Mouse (Mus musculus) liver, embryonic 15.5 days (tissue): ENCODE results near the gene Ms4a4b. TPM values are rescaled to one million over a fixed set of nuclear protein-coding genes. Genes with fewer than 3 reads are reported as not detected.
"Not testable (repeated sequence)": the region's sequence is repeated elsewhere in the genome, so short reads cannot be mapped to it uniquely, and the experiment has no call there.

Experiments
- ATAC-seq: fragments of 200-750 bp; cut with Nextera tagmentation; 2 replicates; pipeline ENCODE4 v1.8.0; 2017; ENCODE audit warnings: moderate number of reproducible peaks, mild to moderate bottlenecking, moderate library complexity; ENCODE audit not compliant: insufficient read depth
- H3K27ac ChIP-seq: fragments of 300-500 bp; sonication (generic); replicated peaks from 2 replicates; pipeline ENCODE4 v1.5.1; 2015; ENCODE audit warnings: mild to moderate bottlenecking, inconsistent platforms
- H3K27me3 ChIP-seq: fragments of 300-500 bp; sonication (generic); 2 replicates; pipeline ENCODE4 v1.6.1; 2015; ENCODE audit warnings: mild to moderate bottlenecking, inconsistent platforms
- H3K36me3 ChIP-seq: fragments of 300-500 bp; sonication (generic); replicated peaks from 2 replicates; pipeline ENCODE4 v1.6.1; 2015; ENCODE audit warnings: moderate library complexity, mild to moderate bottlenecking, inconsistent platforms
- H3K4me1 ChIP-seq: fragments of 300-500 bp; sonication (generic); replicated peaks from 2 replicates; pipeline ENCODE4 v1.6.1; 2015; ENCODE audit warnings: inconsistent platforms
- H3K4me2 ChIP-seq: fragments of 300-500 bp; sonication (generic); 2 replicates; pipeline ENCODE4 v1.6.1; 2015; ENCODE audit warnings: moderate library complexity, mild to moderate bottlenecking, inconsistent platforms
- H3K4me3 ChIP-seq: fragments of 300-500 bp; sonication (generic); replicated peaks from 2 replicates; pipeline ENCODE4 v1.5.1; 2015; ENCODE audit warnings: mild to moderate bottlenecking, inconsistent platforms
- H3K9ac ChIP-seq: fragments of 300-500 bp; sonication (generic); 2 replicates; pipeline ENCODE4 v1.6.1; 2015; ENCODE audit warnings: moderate library complexity, mild to moderate bottlenecking, inconsistent platforms
- H3K9me3 ChIP-seq: fragments of 300-500 bp; sonication (generic); replicated peaks from 2 replicates; pipeline ENCODE4 v1.6.1; 2016; ENCODE audit warnings: inconsistent platforms
- WGBS: fragments of 180-500 bp; shearing (Covaris S2); methylation state at CpG from one replicate; pipeline ENCODE4 v1.1.7; 2015; ENCODE audit warnings: mixed read lengths; ENCODE audit not compliant: insufficient replicate concordance; 5-methylcytosine and 5-hydroxymethylcytosine counted together
- polyA plus RNA-seq: library from polyadenylated mRNA; unstranded; fragments of >200 nt; fragmentation: Nextera tagmentation; extraction: Ambion mirVana; gene quantifications from 2 replicates; pipeline ENCODE4 v1.2.1, GENCODE M21; 2015

Ms4a4b gene
- polyA plus RNA-seq: 0.58 and 0.74 TPM in 2 replicates

GRCm38 (mm10) chr19:11443338-11443737 lies at the start of gene Ms4a4b:
Gene Ms4a4b (plus strand): TSS chr19:11443553.
- ATAC-seq: no peak
- H3K4me2 ChIP-seq: no peak within 1 kb of the TSS
- H3K27ac ChIP-seq: no peak within 1 kb of the TSS

DNA sequence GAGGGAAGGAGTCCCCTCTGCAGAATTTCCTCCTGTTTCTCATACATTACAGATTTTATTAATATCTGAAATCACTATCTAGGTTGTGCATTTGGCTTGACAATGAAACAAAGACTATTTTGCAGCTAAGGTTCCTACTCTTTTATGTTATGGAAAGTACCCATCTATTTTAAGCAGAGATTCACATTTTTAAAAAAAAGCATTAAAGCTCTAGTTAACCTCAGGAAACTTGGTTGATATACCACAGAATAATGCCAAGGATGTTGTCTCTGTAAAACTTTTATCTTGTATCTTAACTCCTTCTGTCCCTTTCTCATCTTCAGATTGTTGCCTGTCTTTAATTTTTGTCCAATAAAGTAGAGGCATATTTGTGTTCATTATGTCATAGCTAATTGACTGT lies 47.6 kb upstream of the Ms4a4b start:
- H3K4me2 ChIP-seq: no peak overlapping the region
- H3K4me3 ChIP-seq: no peak overlapping the region
- H3K36me3 ChIP-seq: no peaks in the 10 kb centered on the region
- no peaks in the 10 kb centered on the region for H3K9me3 ChIP-seq
- no peak for ATAC-seq
- no peaks in the 10 kb centered on the region for H3K4me1 ChIP-seq
- H3K9ac ChIP-seq: no peak overlapping the region
- H3K27ac ChIP-seq: no peak overlapping the region
- no peaks in the 10 kb centered on the region for H3K27me3 ChIP-seq

More at GRCm38 (mm10) chr19:11443338-11443737, at the start of gene Ms4a4b:
- Histone ChIP-seq H3K27me3 (no peaks in the 10 kb centered on the region), H3K4me1 (no peaks in the 10 kb centered on the region), H3K9ac (no peak within 1 kb of the TSS), H3K36me3 (no peaks in the 10 kb centered on the region), H3K9me3 (no peaks in the 10 kb centered on the region), H3K4me3 (no peak within 1 kb of the TSS)

- Histone ChIP-seq H3K4me2 (no peak within 1 kb of the TSS), H3K4me3 (no peak within 1 kb of the TSS), H3K36me3 (no peaks in the 10 kb centered on the region), H3K9ac (no peak within 1 kb of the TSS), H3K4me1 (no peaks in the 10 kb centered on the region), H3K27ac (no peak within 1 kb of the TSS), H3K27me3 (no peaks in the 10 kb centered on the region), H3K9me3 (no peaks in the 10 kb centered on the region)
- 47% methylated on average over 3 of the region's 3 CpGs for WGBS
- no peak for ATAC-seq
These were observed 38.8 kb upstream of the Ms4a4b start, which contains the start of gene Ms4a4c for GRCm38 (mm10) chr19:11404527-11404926. Gene Ms4a4c (plus strand): TSS chr19:11404770.

GRCm38 (mm10) chr19:11407428-11407827 lies 35.9 kb upstream of the Ms4a4b start:
- no peaks in the 10 kb centered on the region for H3K27me3 ChIP-seq
- no peak overlapping the region for H3K27ac ChIP-seq
- no peak overlapping the region for H3K9ac ChIP-seq

DNA sequence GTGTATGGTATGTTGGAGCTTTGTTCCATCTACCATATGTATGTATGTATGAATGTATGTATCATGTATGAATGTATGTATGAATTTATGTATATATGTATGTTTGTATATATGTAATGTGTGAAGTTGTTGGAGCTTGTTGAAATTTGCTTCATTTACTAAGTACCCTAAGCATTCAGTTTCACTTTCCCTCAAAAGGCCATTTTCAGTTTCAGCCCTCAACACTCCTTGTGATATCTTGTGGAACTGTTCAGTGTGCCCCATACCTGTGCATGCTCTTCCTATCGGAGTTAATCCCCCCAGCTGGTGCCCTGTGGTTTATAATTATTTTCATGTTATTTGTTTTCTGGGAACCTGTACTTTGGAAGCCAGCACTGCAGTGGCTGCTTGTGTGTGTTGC lies 34.8 kb upstream of the Ms4a4b start:
- ATAC-seq: no peak
- no peaks in the 10 kb centered on the region for H3K9me3 ChIP-seq
- WGBS: 40% methylated on average over 1 of the region's 1 CpGs
- no peak overlapping the region for H3K27ac ChIP-seq
- no peak overlapping the region for H3K4me3 ChIP-seq
- H3K9ac ChIP-seq: no peak overlapping the region
- H3K36me3 ChIP-seq: no peaks in the 10 kb centered on the region
- no peaks in the 10 kb centered on the region for H3K27me3 ChIP-seq
- no peak overlapping the region for H3K4me2 ChIP-seq
- no peaks in the 10 kb centered on the region for H3K4me1 ChIP-seq

More at GRCm38 (mm10) chr19:11407428-11407827, 35.9 kb upstream of the Ms4a4b start:
- H3K4me1 ChIP-seq: no peaks in the 10 kb centered on the region
- no peak overlapping the region for H3K4me2 ChIP-seq
- H3K36me3 ChIP-seq: no peaks in the 10 kb centered on the region
- H3K4me3 ChIP-seq: no peak overlapping the region
- H3K9me3 ChIP-seq: no peaks in the 10 kb centered on the region
- no peak for ATAC-seq

DNA sequence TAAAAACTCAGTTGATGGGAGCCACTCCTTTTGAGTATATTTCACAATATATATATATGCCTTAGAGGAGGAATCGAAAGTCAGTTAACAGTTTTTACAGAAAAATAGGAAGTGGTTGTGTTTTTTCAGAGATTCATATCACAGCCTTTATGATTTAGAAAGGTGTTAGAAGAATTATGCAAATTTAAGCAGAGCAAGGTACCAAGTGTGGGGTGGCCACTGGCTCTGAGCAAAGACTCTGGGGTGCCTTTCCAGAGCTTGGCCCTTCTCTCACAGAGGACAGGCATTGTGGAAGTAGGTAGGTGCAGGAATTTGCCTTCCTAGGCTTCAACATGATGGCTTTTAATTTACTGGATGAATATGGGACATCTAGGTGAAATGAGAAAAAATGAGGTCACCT lies 31.7 kb upstream of the Ms4a4b start:
- no peak overlapping the region for H3K27ac ChIP-seq
- H3K27me3 ChIP-seq: no peaks in the 10 kb centered on the region
- no peaks in the 10 kb centered on the region for H3K36me3 ChIP-seq
- 32% methylated on average over 1 of the region's 1 CpGs for WGBS
- H3K9me3 ChIP-seq: no peaks in the 10 kb centered on the region
- no peak overlapping the region for H3K9ac ChIP-seq
- H3K4me3 ChIP-seq: no peak overlapping the region
- no peak overlapping the region for H3K4me2 ChIP-seq
- H3K4me1 ChIP-seq: no peaks in the 10 kb centered on the region
- no peak for ATAC-seq

GRCm38 (mm10) chr19:11414084-11414483 lies 29.3 kb upstream of the Ms4a4b start:
- H3K4me1 ChIP-seq: no peaks in the 10 kb centered on the region
- ATAC-seq: no peak
- H3K4me2 ChIP-seq: no peak overlapping the region
- H3K9me3 ChIP-seq: no peaks in the 10 kb centered on the region
- 77% methylated on average over 1 of the region's 1 CpGs for WGBS
- no peak overlapping the region for H3K4me3 ChIP-seq
- no peak overlapping the region for H3K9ac ChIP-seq
- no peaks in the 10 kb centered on the region for H3K36me3 ChIP-seq
- no peaks in the 10 kb centered on the region for H3K27me3 ChIP-seq
- H3K27ac ChIP-seq: no peak overlapping the region

DNA sequence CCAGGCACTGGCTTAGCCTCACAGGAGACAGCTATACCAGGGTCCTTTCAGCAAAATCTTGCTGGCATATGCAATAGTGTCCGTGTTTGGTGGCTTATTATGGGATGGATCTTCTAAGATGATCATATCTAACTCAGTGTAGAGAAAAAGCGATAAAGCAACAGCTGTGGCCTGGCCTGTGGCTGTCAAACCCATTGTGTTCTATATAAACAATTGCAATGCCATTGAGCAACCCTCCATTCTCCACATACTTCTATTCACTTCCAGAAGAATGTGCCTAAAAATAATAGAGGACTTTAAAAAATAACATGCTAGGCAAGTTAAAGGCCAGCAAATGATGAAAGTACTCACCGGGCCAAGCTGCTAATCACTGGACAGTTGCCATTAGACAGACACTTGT lies 27.8 kb upstream of the Ms4a4b start:
- Histone ChIP-seq H3K9me3 (no peaks in the 10 kb centered on the region), H3K4me3 (no peak overlapping the region), H3K4me2 (no peak overlapping the region), H3K36me3 (no peaks in the 10 kb centered on the region), H3K9ac (no peak overlapping the region), H3K27me3 (no peaks in the 10 kb centered on the region), H3K27ac (no peak overlapping the region), H3K4me1 (no peaks in the 10 kb centered on the region)
- 63% methylated on average over 3 of the region's 3 CpGs for WGBS
- no peak for ATAC-seq

- WGBS: 70% methylated on average over 3 of the region's 3 CpGs
- not testable (repeated sequence) for H3K4me2 ChIP-seq, ATAC-seq, H3K9ac ChIP-seq, H3K4me1 ChIP-seq, H3K36me3 ChIP-seq, H3K9me3 ChIP-seq, H3K27ac ChIP-seq, H3K4me3 ChIP-seq, H3K27me3 ChIP-seq
These were observed 24.5 kb upstream of the Ms4a4b start for GRCm38 (mm10) chr19:11418865-11419264.

DNA sequence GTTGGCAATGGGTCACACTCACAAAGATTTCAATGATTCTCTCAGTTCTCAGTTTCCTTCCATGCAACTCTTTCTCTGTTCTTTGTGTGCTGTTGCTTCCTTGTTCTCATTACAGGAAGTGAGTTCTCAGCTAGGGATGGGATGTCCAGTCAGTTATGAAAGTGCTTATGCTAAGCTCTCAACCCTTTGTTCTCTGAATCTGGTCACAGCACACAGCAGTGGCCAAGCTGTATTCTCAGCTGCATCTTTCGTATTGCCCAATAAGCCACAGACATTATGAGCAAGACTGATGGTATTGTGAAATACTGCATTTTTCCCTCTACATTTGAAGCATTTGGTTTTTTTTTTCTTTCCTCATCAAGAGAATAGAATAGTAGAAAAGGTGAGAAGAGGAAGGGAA lies 12.1 kb upstream of the Ms4a4b start:
- H3K27me3 ChIP-seq, H3K9me3 ChIP-seq, H3K4me2 ChIP-seq, H3K27ac ChIP-seq, H3K4me1 ChIP-seq, ATAC-seq, H3K9ac ChIP-seq, H3K36me3 ChIP-seq, H3K4me3 ChIP-seq: not testable (repeated sequence)
- 38% methylated on average over 1 of the region's 1 CpGs for WGBS

GRCm38 (mm10) chr19:11435058-11435834 lies 8.1 kb upstream of the Ms4a4b start:
- no peaks in the 10 kb centered on the region for H3K27me3 ChIP-seq
- no peaks in the 10 kb centered on the region for H3K9me3 ChIP-seq
- H3K9ac ChIP-seq: no peak overlapping the region
- WGBS: 65% methylated on average over 4 of the region's 4 CpGs
- H3K4me3 ChIP-seq: no peak overlapping the region
- H3K36me3 ChIP-seq: no peaks in the 10 kb centered on the region
- H3K4me2 ChIP-seq: no peak overlapping the region
- no peak overlapping the region for H3K27ac ChIP-seq
- no peaks in the 10 kb centered on the region for H3K4me1 ChIP-seq
- ATAC-seq: no peak

DNA sequence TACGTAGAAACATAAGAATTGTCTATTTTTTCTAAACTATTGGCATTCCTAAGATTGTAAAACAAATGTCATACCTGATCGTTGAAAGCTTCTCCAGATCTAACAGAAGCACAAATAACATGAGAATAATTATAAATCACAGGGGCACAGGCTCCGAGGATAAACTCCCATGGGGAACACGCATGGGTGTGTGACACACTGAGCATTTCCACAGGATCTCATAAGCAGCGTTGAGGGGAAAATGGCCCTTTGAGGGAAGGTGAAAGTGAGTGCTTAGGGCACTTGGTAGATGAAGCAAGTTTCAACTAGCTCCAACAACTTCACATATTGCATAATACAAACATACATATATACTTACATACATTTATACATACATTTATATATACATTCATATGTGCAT lies 611 bp downstream of the Ms4a4b start:
- no peak overlapping the region for H3K4me2 ChIP-seq
- H3K9ac ChIP-seq: no peak overlapping the region
- H3K9me3 ChIP-seq: no peaks in the 10 kb centered on the region
- H3K27ac ChIP-seq: no peak overlapping the region
- H3K36me3 ChIP-seq: no peaks in the 10 kb centered on the region
- no peaks in the 10 kb centered on the region for H3K27me3 ChIP-seq
- 62% methylated on average over 5 of the region's 5 CpGs for WGBS
- no peak for ATAC-seq
- H3K4me3 ChIP-seq: no peak overlapping the region
- H3K4me1 ChIP-seq: no peaks in the 10 kb centered on the region
